9 mouse cellular contexts compared by ENCODE assay signal in genomic region chr8:71543755-71544154, GRCm38 (mm10). TPM values are rescaled to one million over a fixed set of nuclear protein-coding genes. Genes with fewer than 3 reads are reported as not detected.
DNase-seq lines count a peak whose midpoint lies in the region; ATAC-seq lines count a peak whose summit lies in the region.
"Had no signal": no experiment of that assay in that cellular context is flagged by ENCODE, and none has a peak within 500 bp of the region (broad histone marks: within the 10 kb centered on the region; RNA-seq: fewer than 3 reads in every experiment).

No protein-coding gene starts in this region.

- DNase-seq in kidney, postnatal 10 days: no peak
- DNase-seq in embryo, embryonic 9.5 days (ENCODE audit: extremely low spot score): no peak
- DNase-seq in cerebellum, postnatal 4 days (ENCODE audit: low spot score in 2 of 2): no peak
- DNase-seq in adrenal gland, adult (ENCODE audit: inconsistent age in 2 of 2, low spot score in 1 of 2): no peak
- DNase-seq: thymus, postnatal 25 days had no signal

- H3K9ac ChIP-seq in kidney, embryonic 14.5 days (ENCODE audit: low read depth, low read length): no peak overlapping the region; the same call in 1 of the 2 replicates
- H3K9ac ChIP-seq in embryonic facial prominence, embryonic 12.5 days: peak overlapping the region; percentile 87; the same call in 1 of the 2 replicates
- H3K9ac ChIP-seq in intestine, embryonic 15.5 days: peak overlapping the region; percentile 68
- peak overlapping the region; percentile 73; the same call in 1 of the 2 replicates for H3K9ac ChIP-seq in neural tube, embryonic 12.5 days

- no peaks in the 10 kb centered on the region for H3K27me3 ChIP-seq in kidney, embryonic 14.5 days (ENCODE audit: control insufficient read depth, insufficient read depth, low read length)
- H3K27me3 ChIP-seq in embryonic facial prominence, embryonic 12.5 days: 0 out of 2 replicates have a peak, but pooled peaks cover 3% of the 10 kb centered on the region
- no peaks in the 10 kb centered on the region for H3K27me3 ChIP-seq in intestine, embryonic 15.5 days (replicated peaks)
- H3K27me3 ChIP-seq in neural tube, embryonic 12.5 days (replicated peaks): no peaks in the 10 kb centered on the region

- peaks cover 34% of the 10 kb centered on the region for H3K36me3 ChIP-seq in kidney, embryonic 14.5 days (ENCODE audit: control insufficient read depth, insufficient read depth, low read length)
- H3K36me3 ChIP-seq in embryonic facial prominence, embryonic 12.5 days: peaks cover 32% of the 10 kb centered on the region
- peaks cover 21% of the 10 kb centered on the region for H3K36me3 ChIP-seq in intestine, embryonic 15.5 days
- peaks cover 30% of the 10 kb centered on the region for H3K36me3 ChIP-seq in neural tube, embryonic 12.5 days

- peaks cover 6% of the 10 kb centered on the region; the same call in 1 of the 2 replicates for H3K4me1 ChIP-seq in kidney, embryonic 14.5 days (ENCODE audit: control insufficient read depth, insufficient read depth, low read length)
- H3K4me1 ChIP-seq in embryonic facial prominence, embryonic 12.5 days: peaks cover 8% of the 10 kb centered on the region
- peaks cover 10% of the 10 kb centered on the region for H3K4me1 ChIP-seq in intestine, embryonic 15.5 days (replicated peaks)
- H3K4me1 ChIP-seq in neural tube, embryonic 12.5 days: peaks cover 10% of the 10 kb centered on the region

- H3K27ac ChIP-seq in kidney, embryonic 14.5 days (ENCODE audit: low read depth, low read length): no peak overlapping the region
- no peak overlapping the region for H3K27ac ChIP-seq in embryonic facial prominence, embryonic 12.5 days
- H3K27ac ChIP-seq in intestine, embryonic 15.5 days: no peak overlapping the region
- no peak overlapping the region for H3K27ac ChIP-seq in neural tube, embryonic 12.5 days

- WGBS in kidney, embryonic 14.5 days: 83% methylated on average over 9 of the region's 9 CpGs
- WGBS in embryonic facial prominence, embryonic 12.5 days: 87% methylated on average over 9 of the region's 9 CpGs
- 83% methylated on average over 9 of the region's 9 CpGs for WGBS in intestine, embryonic 15.5 days
- WGBS in neural tube, embryonic 12.5 days: 89% methylated on average over 9 of the region's 9 CpGs

- peak overlapping the region; percentile 87 for H3K4me2 ChIP-seq in kidney, embryonic 14.5 days (replicated peaks; ENCODE audit: low read depth, low read length)
- peak overlapping the region; percentile 89 for H3K4me2 ChIP-seq in embryonic facial prominence, embryonic 12.5 days (replicated peaks)
- peak overlapping the region; percentile 86 for H3K4me2 ChIP-seq in intestine, embryonic 15.5 days (replicated peaks)
- peak overlapping the region; percentile 86 for H3K4me2 ChIP-seq in neural tube, embryonic 12.5 days (replicated peaks)

- ATAC-seq in kidney, embryonic 14.5 days (ENCODE audit: low FRiP score, low TSS enrichment): no peak
- ATAC-seq in embryonic facial prominence, embryonic 12.5 days (ENCODE audit: insufficient number of reproducible peaks, insufficient read depth, low FRiP score, low TSS enrichment): no peak
- ATAC-seq in intestine, embryonic 15.5 days: no peak
- ATAC-seq in neural tube, embryonic 12.5 days (ENCODE audit: low FRiP score, low read depth): no peak

- H3K9me3 ChIP-seq in kidney, embryonic 14.5 days (ENCODE audit: control insufficient read depth, low read length): no peaks in the 10 kb centered on the region
- H3K9me3 ChIP-seq in embryonic facial prominence, embryonic 12.5 days: no peaks in the 10 kb centered on the region
- H3K9me3 ChIP-seq in intestine, embryonic 15.5 days: no peaks in the 10 kb centered on the region
- H3K9me3 ChIP-seq in neural tube, embryonic 12.5 days: no peaks in the 10 kb centered on the region

- peak overlapping the region; percentile 71 for H3K4me3 ChIP-seq in kidney, embryonic 14.5 days (ENCODE audit: low read length)
- peak overlapping the region; percentile 91 for H3K4me3 ChIP-seq in embryonic facial prominence, embryonic 12.5 days
- H3K4me3 ChIP-seq in intestine, embryonic 15.5 days (replicated peaks): peak overlapping the region; percentile 79
- H3K4me3 ChIP-seq in neural tube, embryonic 12.5 days: peak overlapping the region; percentile 74

RNA-seq across cellular contexts. Expression of gene Mvb12a, which starts 1.0 kb away (rescaled TPM):
- polyA plus RNA-seq in kidney, embryonic 14.5 days (2014; fragmentation: Nextera tagmentation; extraction: Ambion mirVana): 98.7 and 111 TPM in 2 replicates
- 69.0 and 72.6 TPM in 2 replicates for polyA plus RNA-seq in embryonic facial prominence, embryonic 12.5 days (2016; fragmentation: Nextera tagmentation; extraction: Ambion mirVana)
- 103 and 115 TPM in 2 replicates for polyA plus RNA-seq in intestine, embryonic 15.5 days (2015; fragmentation: Nextera tagmentation; extraction: Ambion mirVana)
- 62.6 and 65.8 TPM in 2 replicates for polyA plus RNA-seq in neural tube, embryonic 12.5 days (2016; fragmentation: Nextera tagmentation; extraction: Ambion mirVana)

RNA-seq across cellular contexts. Expression of gene Bst2, which starts 6.5 kb away (rescaled TPM):
- polyA plus RNA-seq in kidney, embryonic 14.5 days (2014; fragmentation: Nextera tagmentation; extraction: Ambion mirVana): 8.6 and 17.1 TPM in 2 replicates
- 11.2 and 12.8 TPM in 2 replicates for polyA plus RNA-seq in embryonic facial prominence, embryonic 12.5 days (2016; fragmentation: Nextera tagmentation; extraction: Ambion mirVana)
- 43.0 and 45.5 TPM in 2 replicates for polyA plus RNA-seq in intestine, embryonic 15.5 days (2015; fragmentation: Nextera tagmentation; extraction: Ambion mirVana)
- polyA plus RNA-seq in neural tube, embryonic 12.5 days (2016; fragmentation: Nextera tagmentation; extraction: Ambion mirVana): 13.8 and 16.4 TPM in 2 replicates

RNA-seq across cellular contexts. Expression of gene Tmem221, which starts 14.9 kb away (rescaled TPM):
- polyA plus RNA-seq in kidney, embryonic 14.5 days (2014; fragmentation: Nextera tagmentation; extraction: Ambion mirVana): 8.2 and 11.2 TPM in 2 replicates
- 0.23 and 1.1 TPM in 2 replicates for polyA plus RNA-seq in embryonic facial prominence, embryonic 12.5 days (2016; fragmentation: Nextera tagmentation; extraction: Ambion mirVana)
- polyA plus RNA-seq in intestine, embryonic 15.5 days (2015; fragmentation: Nextera tagmentation; extraction: Ambion mirVana): 2.1 and 2.8 TPM in 2 replicates
- 0.11 and 0.13 TPM in 2 replicates for polyA plus RNA-seq in neural tube, embryonic 12.5 days (2016; fragmentation: Nextera tagmentation; extraction: Ambion mirVana)

RNA-seq across cellular contexts. Expression of gene Ccdc194, which starts 18.2 kb away (rescaled TPM):
- polyA plus RNA-seq in kidney, embryonic 14.5 days (2014; fragmentation: Nextera tagmentation; extraction: Ambion mirVana): 0.27 and 0.34 TPM in 2 replicates
- 0.48 and 0.49 TPM in 2 replicates for polyA plus RNA-seq in embryonic facial prominence, embryonic 12.5 days (2016; fragmentation: Nextera tagmentation; extraction: Ambion mirVana)
- 0.32 and 0.43 TPM in 2 replicates for polyA plus RNA-seq in intestine, embryonic 15.5 days (2015; fragmentation: Nextera tagmentation; extraction: Ambion mirVana)
- polyA plus RNA-seq in neural tube, embryonic 12.5 days (2016; fragmentation: Nextera tagmentation; extraction: Ambion mirVana): 0.10 and 0.24 TPM in 2 replicates

RNA-seq across cellular contexts. Expression of gene Nxnl1, which starts 22.6 kb away (rescaled TPM):
- 0.16 and 0.27 TPM in 2 replicates for polyA plus RNA-seq in kidney, embryonic 14.5 days (2014; fragmentation: Nextera tagmentation; extraction: Ambion mirVana)
- polyA plus RNA-seq in embryonic facial prominence, embryonic 12.5 days (2016; fragmentation: Nextera tagmentation; extraction: Ambion mirVana): not detected in 2 replicates
- 0.06 TPM in 1 of 2 replicates, not detected in the other for polyA plus RNA-seq in intestine, embryonic 15.5 days (2015; fragmentation: Nextera tagmentation; extraction: Ambion mirVana)
- polyA plus RNA-seq in neural tube, embryonic 12.5 days (2016; fragmentation: Nextera tagmentation; extraction: Ambion mirVana): not detected in 2 replicates
